Mouse (Mus musculus): ENCODE measurements around the gene Rbm28. TPM values are rescaled to one million over a fixed set of nuclear protein-coding genes. Genes with fewer than 3 reads are reported as not detected.

The Rbm28 gene
- total and polyA plus RNA-seq, 2 experiments, result 3.3 to 8.0 TPM

- Histone ChIP-seq H3K27me3 (ENCODE audit: control insufficient read depth, insufficient read depth, low read length) (no peaks in the 10 kb centered on the region), H3K4me3 (ENCODE audit: insufficient read depth, low read depth, low read length) (no peak overlapping the region), H3K4me1 (ENCODE audit: control insufficient read depth, insufficient read depth, low read length) (no peaks in the 10 kb centered on the region), H3K27ac (replicated peaks; ENCODE audit: insufficient read depth, low read depth, low read length) (no peak overlapping the region), H3K9ac (ENCODE audit: low read depth, low read length) (no peak overlapping the region), H3K79me2 (ENCODE audit: control insufficient read depth, insufficient read depth, low read length) (no peaks in the 10 kb centered on the region), H3K36me3 (ENCODE audit: control insufficient read depth, insufficient read depth, low read length) (no peaks in the 10 kb centered on the region)
- TF ChIP-seq CTCF (IDR thresholded peaks at IDR 0.05; ENCODE audit: low read depth, low read length) (no peak), POLR2A (IDR thresholded peaks at IDR 0.05; ENCODE audit: extremely low read depth, insufficient read depth, low read length) (no peak)
- DNase-seq (ENCODE audit: extremely low read depth, low read depth, low spot score), result no peak
- WGBS, result 77% methylated on average over 1 of the region's 1 CpGs
These were observed 56.4 kb downstream of the Rbm28 start for GRCm38 (mm10) chr6:29108376-29108775.

DNA sequence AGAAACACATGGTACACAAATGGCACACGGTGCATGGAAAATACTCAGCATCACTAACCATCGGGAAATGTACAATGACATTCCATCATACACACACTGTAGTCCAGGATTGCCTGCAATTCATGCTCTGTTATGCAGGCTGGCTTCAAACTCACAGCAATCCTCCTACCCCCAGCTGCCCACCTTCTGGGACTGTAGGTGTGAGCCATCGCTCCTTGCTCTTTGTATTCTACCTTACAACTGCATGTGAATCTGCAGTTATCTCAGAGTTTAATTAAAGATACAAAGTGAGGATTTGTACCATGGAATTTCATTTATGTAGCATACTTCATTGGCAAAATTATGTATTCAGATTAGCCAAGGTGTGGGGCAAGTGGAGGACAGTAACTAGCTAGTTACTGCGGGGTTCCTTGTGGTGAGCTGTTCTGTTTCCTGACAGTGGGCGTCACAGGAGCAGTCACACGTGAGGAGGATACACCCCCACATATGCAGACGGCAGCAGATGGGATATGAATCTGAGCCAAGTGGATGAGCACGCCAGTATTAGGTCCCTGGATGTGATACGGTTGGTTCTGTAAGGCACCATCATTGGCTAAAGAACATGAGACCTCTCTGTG is 63.5 kb downstream of the Rbm28 start:
- Histone ChIP-seq H3K4me3 (ENCODE audit: insufficient read depth, low read depth, low read length) (no peak overlapping the region), H3K79me2 (ENCODE audit: control insufficient read depth, insufficient read depth, low read length) (no peaks in the 10 kb centered on the region), H3K36me3 (ENCODE audit: control insufficient read depth, insufficient read depth, low read length) (no peaks in the 10 kb centered on the region), H3K9ac (ENCODE audit: low read depth, low read length) (no peak overlapping the region), H3K27ac (replicated peaks; ENCODE audit: insufficient read depth, low read depth, low read length) (no peak overlapping the region), H3K27me3 (ENCODE audit: control insufficient read depth, insufficient read depth, low read length) (no peaks in the 10 kb centered on the region), H3K4me1 (ENCODE audit: control insufficient read depth, insufficient read depth, low read length) (peaks cover 5% of the 10 kb centered on the region; the same call in 1 of the 2 replicates)
- no peak for TF ChIP-seq CTCF (IDR thresholded peaks at IDR 0.05; ENCODE audit: low read depth, low read length)
- TF ChIP-seq POLR2A (IDR thresholded peaks at IDR 0.05; ENCODE audit: extremely low read depth, insufficient read depth, low read length), result no peak
- 90% methylated on average over 9 of the region's 9 CpGs for WGBS
- no peak for DNase-seq (ENCODE audit: extremely low read depth, low read depth, low spot score)

- Histone ChIP-seq H3K4me1 (ENCODE audit: control insufficient read depth, insufficient read depth, low read length) (peaks cover 5% of the 10 kb centered on the region; the same call in 1 of the 2 replicates), H3K4me3 (ENCODE audit: insufficient read depth, low read depth, low read length) (no peak overlapping the region), H3K9ac (ENCODE audit: low read depth, low read length) (no peak overlapping the region), H3K36me3 (ENCODE audit: control insufficient read depth, insufficient read depth, low read length) (no peaks in the 10 kb centered on the region), H3K27ac (replicated peaks; ENCODE audit: insufficient read depth, low read depth, low read length) (peak overlapping the region; percentile 52), H3K27me3 (ENCODE audit: control insufficient read depth, insufficient read depth, low read length) (no peaks in the 10 kb centered on the region), H3K79me2 (ENCODE audit: control insufficient read depth, insufficient read depth, low read length) (no peaks in the 10 kb centered on the region)
- DNase-seq (ENCODE audit: extremely low read depth, low read depth, low spot score), result no peak
- 59% methylated on average over 3 of the region's 3 CpGs for WGBS
- TF ChIP-seq CTCF (IDR thresholded peaks at IDR 0.05; ENCODE audit: low read depth, low read length) (no peak), POLR2A (IDR thresholded peaks at IDR 0.05; ENCODE audit: extremely low read depth, insufficient read depth, low read length) (no peak)
These were observed 64.4 kb downstream of the Rbm28 start for GRCm38 (mm10) chr6:29100423-29100822.

DNA sequence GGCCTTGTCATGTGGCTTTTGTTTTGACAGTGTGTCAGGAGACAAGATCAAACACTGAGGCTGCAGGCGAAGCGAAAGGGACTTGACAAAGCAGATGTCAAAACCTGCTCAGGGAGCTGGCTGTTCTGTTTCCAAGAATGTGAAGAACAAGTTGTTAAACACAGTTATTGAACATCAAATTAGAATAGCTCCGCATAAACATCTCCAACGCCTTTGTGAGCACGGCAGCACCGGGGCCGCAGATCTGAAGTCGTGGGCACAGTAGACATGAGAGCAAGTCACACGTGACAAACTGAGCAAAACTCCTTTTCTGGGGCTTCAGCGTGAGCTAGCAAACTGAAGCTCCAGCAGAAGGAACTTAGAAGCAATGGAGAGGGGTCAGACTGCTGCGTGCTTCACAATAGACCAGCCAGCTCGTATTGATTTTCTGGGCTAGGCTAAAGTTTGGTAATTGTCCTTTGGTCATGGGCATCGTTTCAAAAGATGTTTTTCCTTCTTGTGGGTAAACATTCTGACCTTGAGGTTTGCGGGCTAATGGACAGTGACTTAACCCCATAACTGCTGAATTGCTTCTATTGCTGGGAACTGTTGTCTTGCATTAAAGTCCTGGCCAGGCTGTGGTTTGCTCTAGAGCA is 65.2 kb downstream of the Rbm28 start:
- Histone ChIP-seq H3K27me3 (ENCODE audit: control insufficient read depth, insufficient read depth, low read length) (no peaks in the 10 kb centered on the region), H3K27ac (replicated peaks; ENCODE audit: insufficient read depth, low read depth, low read length) (peak overlapping the region; percentile 91), H3K36me3 (ENCODE audit: control insufficient read depth, insufficient read depth, low read length) (no peaks in the 10 kb centered on the region), H3K4me1 (ENCODE audit: control insufficient read depth, insufficient read depth, low read length) (peaks cover 5% of the 10 kb centered on the region; the same call in 1 of the 2 replicates), H3K4me3 (ENCODE audit: insufficient read depth, low read depth, low read length) (no peak overlapping the region), H3K79me2 (ENCODE audit: control insufficient read depth, insufficient read depth, low read length) (no peaks in the 10 kb centered on the region), H3K9ac (ENCODE audit: low read depth, low read length) (peak overlapping the region; percentile 15; the same call in 1 of the 2 replicates)
- no peak for TF ChIP-seq POLR2A (IDR thresholded peaks at IDR 0.05; ENCODE audit: extremely low read depth, insufficient read depth, low read length)
- TF ChIP-seq CTCF (IDR thresholded peaks at IDR 0.05; ENCODE audit: low read depth, low read length), result no peak
- WGBS, result 21% methylated on average over 14 of the region's 14 CpGs
- DNase-seq (ENCODE audit: extremely low read depth, low read depth, low spot score), result peak; percentile 94

DNA sequence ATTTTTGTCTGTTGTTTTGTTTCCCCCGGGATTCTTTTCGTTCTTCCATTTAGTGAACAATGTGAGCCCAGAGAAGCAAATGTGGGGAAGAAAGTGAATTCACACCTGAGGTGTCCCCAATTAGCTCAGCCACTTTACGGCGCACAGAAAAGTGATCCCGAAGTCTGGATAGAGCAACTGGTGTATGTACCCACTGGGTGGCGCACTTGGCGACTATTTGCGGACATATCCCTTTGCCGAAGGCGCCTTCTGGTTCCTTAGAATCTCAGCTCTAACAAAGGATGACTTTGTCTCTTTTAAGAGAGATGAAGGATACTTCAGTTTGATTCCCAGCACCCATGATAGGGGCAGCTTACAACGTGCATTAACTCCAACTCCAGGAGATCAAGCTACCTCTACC is 71.9 kb downstream of the Rbm28 start:
- Histone ChIP-seq H3K27me3 (ENCODE audit: control insufficient read depth, insufficient read depth, low read length) (no peaks in the 10 kb centered on the region), H3K4me3 (ENCODE audit: insufficient read depth, low read depth, low read length) (no peak overlapping the region), H3K9ac (ENCODE audit: low read depth, low read length) (no peak overlapping the region), H3K79me2 (ENCODE audit: control insufficient read depth, insufficient read depth, low read length) (no peaks in the 10 kb centered on the region), H3K36me3 (ENCODE audit: control insufficient read depth, insufficient read depth, low read length) (no peaks in the 10 kb centered on the region), H3K4me1 (ENCODE audit: control insufficient read depth, insufficient read depth, low read length) (no peaks in the 10 kb centered on the region), H3K27ac (replicated peaks; ENCODE audit: insufficient read depth, low read depth, low read length) (no peak overlapping the region)
- TF ChIP-seq CTCF (IDR thresholded peaks at IDR 0.05; ENCODE audit: low read depth, low read length) (peak; percentile 38), POLR2A (IDR thresholded peaks at IDR 0.05; ENCODE audit: extremely low read depth, insufficient read depth, low read length) (no peak)
- 60% methylated on average over 11 of the region's 11 CpGs for WGBS
- no peak for DNase-seq (ENCODE audit: extremely low read depth, low read depth, low spot score)

DNA sequence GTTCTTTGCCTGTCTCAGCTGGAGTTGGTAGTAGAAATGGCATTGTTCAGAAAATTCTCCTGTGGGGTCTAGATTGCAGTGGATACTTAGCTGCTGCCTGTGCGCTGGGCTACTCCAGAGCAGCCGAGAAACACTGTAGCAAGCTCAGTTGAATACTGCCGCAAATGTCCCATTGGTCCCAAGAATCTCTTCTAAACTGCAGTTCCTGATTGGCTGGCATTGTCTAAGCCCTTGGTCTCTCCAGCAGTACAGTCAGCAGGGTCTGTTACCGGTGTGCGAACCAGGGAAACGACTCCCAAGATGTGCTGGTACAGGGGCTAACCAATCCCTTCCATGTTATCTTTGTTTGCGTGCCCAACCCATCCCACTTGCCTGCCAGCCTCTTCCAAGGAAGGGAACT is 72.6 kb downstream of the Rbm28 start:
- Histone ChIP-seq H3K9ac (ENCODE audit: low read depth, low read length) (no peak overlapping the region), H3K27ac (replicated peaks; ENCODE audit: insufficient read depth, low read depth, low read length) (no peak overlapping the region), H3K27me3 (ENCODE audit: control insufficient read depth, insufficient read depth, low read length) (no peaks in the 10 kb centered on the region), H3K79me2 (ENCODE audit: control insufficient read depth, insufficient read depth, low read length) (no peaks in the 10 kb centered on the region), H3K36me3 (ENCODE audit: control insufficient read depth, insufficient read depth, low read length) (no peaks in the 10 kb centered on the region), H3K4me1 (ENCODE audit: control insufficient read depth, insufficient read depth, low read length) (no peaks in the 10 kb centered on the region), H3K4me3 (ENCODE audit: insufficient read depth, low read depth, low read length) (no peak overlapping the region)
- WGBS, result 85% methylated on average over 7 of the region's 7 CpGs
- no peak for DNase-seq (ENCODE audit: extremely low read depth, low read depth, low spot score)
- no peak for TF ChIP-seq POLR2A (IDR thresholded peaks at IDR 0.05; ENCODE audit: extremely low read depth, insufficient read depth, low read length)
- no peak for TF ChIP-seq CTCF (IDR thresholded peaks at IDR 0.05; ENCODE audit: low read depth, low read length)
